Mouse (Mus musculus): ENCODE measurements at regions not wholly inside any gene's neighbourhood (a gene's known extent, or its start where the extent isn't known, plus 50 kb on each side); places are given as distances from the start of the nearest gene placed in this dataset.

- no peak for DNase-seq
These were observed 270.3 kb downstream of the Tgfb2 start for GRCm38 (mm10) chr1:186435336-186435972.

DNA sequence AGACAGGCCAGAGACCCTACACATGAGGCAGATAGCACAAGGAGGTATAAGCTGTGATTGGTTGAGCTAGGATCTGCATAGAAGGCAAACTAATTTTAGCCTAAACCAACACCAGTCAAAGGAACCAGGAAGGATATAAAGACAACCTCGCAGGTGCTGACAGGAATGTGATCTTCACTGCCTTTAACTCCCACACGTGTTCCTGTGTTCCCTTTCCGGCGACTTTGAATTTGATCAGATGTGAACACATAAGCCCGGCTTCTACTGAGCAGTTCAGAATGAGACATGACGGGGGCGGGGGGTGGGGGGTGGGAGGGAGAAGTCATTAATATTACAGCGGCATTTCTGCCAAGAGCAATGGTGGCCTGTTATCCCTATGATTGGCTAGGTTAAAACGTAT lies 271.0 kb downstream of the Tgfb2 start:
- DNase-seq: no peak

- DNase-seq: no peak
These were observed 271.8 kb downstream of the Tgfb2 start for GRCm38 (mm10) chr1:186434007-186434406.

DNA sequence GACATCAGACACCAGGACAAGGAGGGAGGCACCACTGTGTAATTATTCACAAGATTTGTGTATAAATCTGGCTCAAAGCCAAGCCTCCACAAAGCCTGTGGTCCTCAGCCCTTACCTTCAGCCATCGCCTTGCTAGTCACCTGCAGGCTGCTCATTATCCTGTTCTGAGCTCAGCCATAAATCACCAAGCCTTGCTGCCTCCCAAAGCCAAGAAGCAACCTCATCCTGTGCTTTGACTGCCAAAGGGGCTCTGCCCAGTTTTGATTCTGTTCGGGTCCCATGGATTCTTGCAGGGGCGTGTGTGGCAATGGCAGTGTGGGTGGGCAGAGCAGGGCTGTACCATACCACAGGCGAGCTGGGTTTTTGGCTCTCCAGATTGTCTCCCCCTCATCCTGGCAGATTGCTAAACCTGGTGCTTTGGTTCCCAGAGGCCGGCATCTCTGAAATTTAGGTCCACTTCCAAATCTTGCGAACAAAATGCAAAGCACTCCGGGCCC lies 272.6 kb downstream of the Tgfb2 start:
- peak; percentile 8 for DNase-seq

GRCm38 (mm10) chr1:186425421-186425820 lies 280.4 kb downstream of the Tgfb2 start:
- no peak for DNase-seq

- DNase-seq: no peak
These were observed 281.7 kb downstream of the Tgfb2 start for GRCm38 (mm10) chr1:186424084-186424483.

DNA sequence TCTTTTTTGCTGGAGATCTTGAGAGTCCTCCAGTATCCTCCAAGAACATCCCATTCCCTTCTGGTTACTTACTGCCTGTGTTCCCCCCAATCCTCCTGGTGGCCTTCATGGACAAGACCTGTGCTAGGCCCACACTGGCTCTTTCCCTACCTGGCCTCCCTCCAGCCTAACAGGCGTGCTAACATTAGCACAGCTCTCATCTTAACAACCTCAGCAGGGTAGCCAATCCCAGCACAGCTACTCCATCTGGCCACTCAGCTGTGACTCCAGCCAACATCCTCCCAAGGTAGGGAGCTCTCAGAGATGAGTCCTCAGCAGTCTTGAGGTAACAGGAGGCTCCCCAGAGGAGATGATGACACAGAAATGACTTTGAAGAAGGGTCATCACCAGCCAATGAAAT lies 288.7 kb downstream of the Tgfb2 start:
- DNase-seq: no peak

GRCm38 (mm10) chr1:186415321-186415720 lies 290.5 kb downstream of the Tgfb2 start:
- no peak for DNase-seq

DNA sequence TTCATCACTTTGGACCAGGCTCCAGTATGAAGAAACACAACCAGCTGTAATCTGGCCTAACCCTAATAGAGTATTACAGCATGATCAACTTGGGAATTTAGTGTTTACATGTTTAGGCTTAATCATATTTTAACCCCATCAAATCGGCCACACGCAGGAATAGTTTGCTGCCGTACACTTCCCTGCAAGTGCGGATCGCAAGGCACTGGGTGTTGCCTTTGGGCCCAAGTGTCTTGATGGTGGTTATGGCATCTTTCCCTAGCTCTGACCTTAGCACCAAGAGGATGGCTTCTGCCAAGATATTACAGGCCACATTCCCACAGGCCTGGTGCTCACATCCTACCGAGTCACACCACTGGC lies 291.9 kb downstream of the Tgfb2 start:
- DNase-seq: no peak

DNA sequence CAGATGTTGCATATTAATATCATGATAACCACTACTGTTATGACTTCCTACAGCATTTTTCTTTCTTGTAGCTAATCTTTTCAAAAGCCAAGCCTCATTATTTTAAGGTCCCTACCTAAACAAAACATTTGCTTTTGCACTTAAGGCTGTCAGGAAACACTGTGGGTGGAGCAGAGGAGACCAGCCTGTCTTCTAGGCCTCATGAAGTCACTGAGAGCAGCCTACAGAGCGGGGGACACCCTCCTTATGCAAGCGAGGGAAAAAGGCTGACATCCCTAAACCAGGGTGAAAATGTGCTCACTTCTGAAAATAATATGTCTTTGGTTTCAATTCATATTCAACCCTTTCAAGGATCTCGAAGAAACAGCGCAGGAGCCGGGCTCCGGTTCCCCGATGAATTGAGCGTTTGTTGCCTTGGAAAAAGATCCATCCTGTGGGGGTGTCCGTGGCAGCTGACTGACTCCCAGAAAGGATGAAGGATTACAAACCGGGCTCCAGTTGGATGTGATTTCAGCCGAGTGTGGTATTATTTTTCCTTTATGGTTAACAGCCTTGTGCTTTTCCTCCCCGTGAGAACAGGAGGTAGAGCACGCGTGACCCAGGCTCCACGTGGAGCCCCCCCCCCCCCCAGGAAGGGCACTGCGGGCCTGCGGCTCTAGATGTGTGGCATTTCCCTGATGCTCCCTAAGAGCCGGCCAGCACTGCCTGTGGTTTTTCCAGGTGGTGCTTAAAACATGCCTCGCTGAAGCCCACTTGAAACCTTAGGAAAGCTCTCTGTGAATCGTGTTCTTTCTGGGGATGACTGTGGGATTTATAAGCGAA lies 292.5 kb downstream of the Tgfb2 start:
- peak; percentile 18 for DNase-seq

GRCm38 (mm10) chr1:186412296-186412695 lies 293.5 kb downstream of the Tgfb2 start:
- DNase-seq: no peak

- no peak for DNase-seq
These were observed 291.9 kb upstream of the Lyplal1 start for GRCm38 (mm10) chr1:186408986-186409441.

DNA sequence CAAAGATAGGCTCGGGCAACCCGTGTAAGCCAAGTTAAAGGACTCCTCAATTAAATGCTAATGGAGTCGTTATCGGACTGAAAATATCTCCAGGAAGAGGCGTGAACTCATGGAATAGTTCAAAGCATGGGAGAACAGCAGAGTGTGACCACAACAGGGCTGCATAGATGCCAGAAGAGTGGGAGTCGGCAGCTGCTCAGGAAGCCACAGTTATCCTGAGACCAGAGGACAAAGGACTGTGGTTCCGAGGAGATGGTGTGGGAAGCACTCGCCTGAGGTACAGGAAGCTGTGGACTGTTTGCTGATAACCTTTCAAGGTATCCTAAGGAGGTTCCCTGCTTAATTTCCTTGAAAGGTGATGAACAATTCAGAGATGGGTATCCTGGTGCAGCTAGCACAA lies 290.5 kb upstream of the Lyplal1 start:
- no peak for DNase-seq

GRCm38 (mm10) chr1:186405693-186406092 lies 288.6 kb upstream of the Lyplal1 start:
- no peak for DNase-seq

- DNase-seq: no peak
These were observed 282.7 kb upstream of the Lyplal1 start for GRCm38 (mm10) chr1:186399762-186400161.

DNA sequence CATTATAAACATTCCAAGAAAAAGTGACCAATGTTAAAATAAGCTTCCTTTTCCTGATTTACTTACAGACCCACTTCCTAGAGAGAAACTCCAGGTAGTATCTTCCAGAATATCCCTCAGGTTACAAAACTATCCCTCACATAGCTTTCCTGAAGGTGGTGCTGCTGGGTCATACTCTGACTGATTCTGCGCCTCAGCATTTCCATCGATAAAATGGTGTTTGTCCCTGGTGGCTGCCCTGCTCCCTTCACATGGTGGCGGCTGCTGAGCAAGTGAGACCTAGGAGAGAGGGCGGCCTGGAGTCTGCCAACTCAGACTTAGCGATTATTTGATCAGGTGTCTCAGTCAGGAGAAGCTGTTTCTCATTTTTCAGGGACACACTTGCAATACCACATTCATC lies 275.9 kb upstream of the Lyplal1 start:
- no peak for DNase-seq

- DNase-seq: no peak
These were observed 267.3 kb upstream of the Lyplal1 start for GRCm38 (mm10) chr1:186384440-186384839.

DNA sequence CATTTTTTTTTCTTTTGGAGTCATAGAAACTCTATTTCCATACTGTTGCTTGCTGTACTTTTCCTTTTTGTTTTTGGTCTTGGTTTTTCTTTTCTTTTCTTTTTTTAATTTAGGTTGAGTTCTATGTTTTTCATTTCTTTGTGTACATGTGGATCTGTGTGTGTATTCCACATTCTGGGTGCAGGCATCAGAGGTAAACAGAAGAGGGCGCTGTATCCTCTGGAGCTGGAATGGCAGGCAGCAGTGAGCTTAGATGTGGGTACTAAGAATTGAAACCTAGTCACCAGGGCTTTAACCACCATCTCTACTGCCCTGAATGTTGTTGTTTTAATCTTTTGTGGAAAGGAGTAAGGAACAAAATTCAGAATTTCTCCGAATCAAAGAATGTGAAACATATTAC lies 266.3 kb upstream of the Lyplal1 start:
- no peak for DNase-seq

- no peak for DNase-seq
These were observed 265.9 kb upstream of the Lyplal1 start for GRCm38 (mm10) chr1:186383006-186383405.

- DNase-seq: no peak
These were observed 263.1 kb upstream of the Lyplal1 start for GRCm38 (mm10) chr1:186379938-186380847.

DNA sequence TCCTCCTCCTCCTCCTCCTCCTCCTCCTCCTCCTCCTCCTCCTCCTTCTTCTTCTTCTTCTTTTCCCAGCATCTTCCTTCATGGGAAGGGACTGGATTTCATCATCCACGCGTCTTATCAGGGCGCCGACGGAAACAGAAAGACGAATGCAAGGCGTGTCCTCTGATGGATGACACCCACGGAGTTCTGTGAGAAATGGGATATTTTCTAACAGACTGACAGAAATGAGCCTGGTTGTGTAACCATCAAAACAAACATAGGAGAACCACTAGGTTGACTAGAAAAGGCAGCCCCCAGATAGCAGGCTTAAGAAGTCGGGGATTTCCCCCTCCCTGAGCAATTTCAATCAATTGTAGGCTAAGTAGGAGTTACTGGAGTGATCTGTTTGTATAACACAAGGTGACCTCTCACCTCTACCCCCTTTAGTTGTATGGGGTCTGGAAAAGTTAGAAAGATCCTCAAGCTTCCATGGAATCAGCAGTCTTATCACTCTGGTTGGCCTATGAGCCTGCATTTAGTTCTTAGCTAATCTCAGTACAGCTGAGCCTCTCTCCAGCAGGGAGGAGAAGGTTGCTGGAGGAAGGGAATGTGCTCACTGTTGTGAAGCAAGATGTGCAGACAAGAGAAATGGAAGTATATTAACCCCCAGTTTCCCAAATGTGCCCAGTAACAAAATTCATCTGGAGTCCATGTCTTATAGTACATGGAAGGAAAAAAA lies 260.0 kb upstream of the Lyplal1 start:
- DNase-seq: no peak

DNA sequence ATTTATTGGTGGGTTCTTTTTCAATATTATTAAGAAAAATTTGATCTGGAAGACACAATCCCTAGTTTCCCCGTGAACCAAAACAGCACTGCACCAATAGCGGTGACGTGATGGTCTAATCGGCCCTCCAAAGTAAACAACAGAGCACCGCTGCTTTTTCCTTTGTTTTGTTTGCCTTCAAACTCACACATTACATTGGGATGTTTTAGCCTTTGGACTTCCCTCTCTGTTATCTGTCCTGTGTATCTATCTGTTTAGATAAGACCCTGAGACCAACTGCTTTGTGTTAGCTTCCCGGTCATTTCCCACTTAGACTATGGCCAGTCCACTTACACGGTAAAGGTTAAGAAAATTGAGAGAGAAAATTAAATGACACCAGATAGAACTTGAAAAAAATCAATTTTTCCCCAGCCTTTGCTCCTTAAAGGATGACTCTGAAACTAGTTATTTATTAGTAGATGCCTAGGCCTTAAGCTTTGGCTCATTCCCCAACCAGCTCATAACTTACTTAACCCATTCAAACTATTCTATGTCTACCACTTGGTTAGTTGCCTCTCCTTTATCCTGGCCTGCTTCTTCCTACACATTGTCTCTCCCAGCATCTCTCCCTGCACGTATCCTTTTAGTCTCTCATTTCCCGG lies 257.0 kb upstream of the Lyplal1 start:
- no peak for DNase-seq

Measured in right cerebral cortex, postnatal 14 days (tissue).